Mouse (Mus musculus) bone marrow, adult 2 months (tissue): ENCODE data around the gene Eif2ak3. TPM values are rescaled to one million over a fixed set of nuclear protein-coding genes. Genes with fewer than 3 reads are reported as not detected.

ENCODE experiments used
- H3K27ac ChIP-seq: fragments of 200-500 bp; 2 replicates; pipeline ENCODE4 v1.5.1; 2012; ENCODE audit warnings: low read depth, mild to moderate bottlenecking, control low read depth, inconsistent platforms, low read length; ENCODE audit not compliant: control insufficient read depth, poor library complexity, insufficient read depth
- H3K4me1 ChIP-seq: fragments of 200-500 bp; 2 replicates; pipeline ENCODE4 v1.6.1; 2011; ENCODE audit warnings: low read length; ENCODE audit not compliant: control insufficient read depth, insufficient read depth
- H3K4me3 ChIP-seq: fragments of 200-500 bp; replicated peaks from 2 replicates; pipeline ENCODE3; 2011; ENCODE audit warnings: mild to moderate bottlenecking, low read depth, low read length, control low read depth; ENCODE audit not compliant: control insufficient read depth
- CTCF ChIP-seq: fragments of 200-500 bp; IDR thresholded peaks from 2 replicates; pipeline ENCODE4 v1.5.1; 2011; ENCODE audit warnings: low read length, control low read depth; ENCODE audit not compliant: control insufficient read depth, insufficient read depth
- POLR2A ChIP-seq: fragments of 200-500 bp; IDR thresholded peaks from 2 replicates; pipeline ENCODE4 v1.6.1; 2011; ENCODE audit warnings: low read depth, mild to moderate bottlenecking, control low read depth, low read length, borderline replicate concordance; ENCODE audit not compliant: control insufficient read depth
- WGBS: fragments of 180-500 bp; shearing (Covaris S2); methylation state at CpG from one replicate; pipeline ENCODE4 v1.1.7; 2018; 5-methylcytosine and 5-hydroxymethylcytosine counted together
- polyA plus RNA-seq: library from polyadenylated mRNA; stranded (reverse); fragments of >200 nt; gene quantifications from 2 replicates; pipeline ENCODE4 v1.2.4, GENCODE M21; 2011; ENCODE audit warnings: low replicate concordance; ENCODE audit not compliant: missing spikeins, insufficient read depth, insufficient read length

Gene Eif2ak3
- polyA plus RNA-seq, 1 experiment = 10.9 TPM

DNA sequence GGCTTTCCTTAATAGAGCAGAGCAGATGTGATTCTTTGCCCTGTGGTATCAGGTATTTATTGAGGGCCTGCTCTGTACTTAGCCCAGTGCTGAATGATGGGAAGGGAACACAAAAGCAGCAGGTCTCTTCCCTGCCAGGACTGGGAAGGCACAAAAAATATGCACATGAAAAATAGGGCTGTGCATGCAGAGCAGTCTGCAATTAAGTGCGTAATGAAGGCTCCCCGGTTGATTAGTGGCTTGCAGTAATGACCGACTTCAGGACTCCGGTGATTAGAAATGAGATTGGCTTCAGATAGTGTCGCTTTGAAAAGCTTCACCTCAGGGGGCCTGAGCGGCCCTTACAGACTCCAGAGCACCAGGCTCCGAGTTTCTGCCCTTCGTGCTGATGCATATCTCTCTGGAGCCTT, 55.3 kb downstream of the Eif2ak3 start:
- H3K4me3 ChIP-seq = no peak overlapping the region
- TF ChIP-seq CTCF (no peak), POLR2A (no peak)
- WGBS = 94% methylated on average over 8 of the region's 8 CpGs
- H3K27ac ChIP-seq = no peak overlapping the region
- no peaks in the 10 kb centered on the region for H3K4me1 ChIP-seq

DNA sequence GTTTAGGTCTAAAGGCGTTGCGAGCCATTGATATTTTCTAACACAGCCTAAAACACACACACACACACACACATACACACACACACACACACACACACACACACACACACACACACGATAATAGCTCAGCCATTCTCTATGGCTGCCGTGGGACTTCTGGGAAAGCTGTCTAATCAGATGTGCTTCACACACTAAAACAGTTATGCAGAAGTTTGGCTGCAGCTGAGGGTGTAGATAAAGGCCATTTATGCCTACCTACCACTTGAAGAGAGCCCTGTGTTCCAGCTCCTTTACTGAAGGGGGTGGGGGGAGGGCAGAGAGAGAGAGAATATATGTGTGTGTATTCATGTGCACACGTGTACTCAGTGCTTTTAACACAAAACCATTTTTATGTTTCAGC, 59.4 kb downstream of the Eif2ak3 start:
- 73% methylated on average over 5 of the region's 5 CpGs for WGBS
- TF ChIP-seq CTCF (no peak), POLR2A (no peak)
- Histone ChIP-seq H3K4me1 (no peaks in the 10 kb centered on the region), H3K4me3 (no peak overlapping the region), H3K27ac (no peak overlapping the region)

DNA sequence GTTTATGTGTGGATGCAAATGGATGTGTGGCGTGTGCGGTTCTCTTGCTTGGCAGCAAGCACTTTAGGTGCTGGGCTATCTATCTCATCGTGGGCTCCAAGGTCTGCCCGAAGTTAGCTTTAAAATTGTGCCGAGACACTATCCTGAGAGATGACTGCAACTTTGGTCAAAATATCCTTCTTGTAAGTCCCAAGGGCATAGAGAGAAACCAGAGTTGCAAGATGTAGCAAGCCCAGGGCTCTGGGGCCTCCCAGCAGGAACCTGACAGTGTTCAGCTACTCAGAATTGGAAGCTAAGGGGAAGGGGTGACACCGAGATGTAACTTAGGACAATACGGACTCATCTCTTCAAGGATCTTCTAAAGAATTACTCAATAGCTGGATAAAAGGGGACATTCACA, 65.3 kb downstream of the Eif2ak3 start:
- WGBS = 86% methylated on average over 7 of the region's 7 CpGs
- Histone ChIP-seq H3K27ac (no peak overlapping the region), H3K4me3 (no peak overlapping the region), H3K4me1 (no peaks in the 10 kb centered on the region)
- TF ChIP-seq CTCF = no peak
- TF ChIP-seq POLR2A = no peak

DNA sequence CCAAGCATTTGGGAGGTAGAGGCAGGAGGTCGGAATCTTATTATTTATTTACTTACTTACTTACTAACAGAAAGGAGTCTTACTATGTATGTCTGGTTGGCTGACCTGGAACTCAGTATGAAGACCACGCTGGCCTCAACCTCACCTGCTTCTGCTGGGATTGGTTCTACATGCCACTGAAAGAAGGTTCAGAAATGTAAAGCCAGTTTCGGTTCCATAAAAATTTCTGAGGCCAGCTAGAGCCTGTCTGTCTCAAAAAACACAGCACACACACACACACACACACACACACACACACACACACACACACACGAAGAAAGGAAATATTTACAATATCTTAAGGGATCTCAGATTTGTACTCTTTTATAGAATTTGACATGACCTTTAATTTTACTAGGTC, 66.0 kb downstream of the Eif2ak3 start:
- TF ChIP-seq POLR2A (no peak), CTCF (no peak)
- Histone ChIP-seq H3K27ac (no peak overlapping the region), H3K4me3 (no peak overlapping the region), H3K4me1 (no peaks in the 10 kb centered on the region)
- WGBS = 46% methylated on average over 4 of the region's 4 CpGs

DNA sequence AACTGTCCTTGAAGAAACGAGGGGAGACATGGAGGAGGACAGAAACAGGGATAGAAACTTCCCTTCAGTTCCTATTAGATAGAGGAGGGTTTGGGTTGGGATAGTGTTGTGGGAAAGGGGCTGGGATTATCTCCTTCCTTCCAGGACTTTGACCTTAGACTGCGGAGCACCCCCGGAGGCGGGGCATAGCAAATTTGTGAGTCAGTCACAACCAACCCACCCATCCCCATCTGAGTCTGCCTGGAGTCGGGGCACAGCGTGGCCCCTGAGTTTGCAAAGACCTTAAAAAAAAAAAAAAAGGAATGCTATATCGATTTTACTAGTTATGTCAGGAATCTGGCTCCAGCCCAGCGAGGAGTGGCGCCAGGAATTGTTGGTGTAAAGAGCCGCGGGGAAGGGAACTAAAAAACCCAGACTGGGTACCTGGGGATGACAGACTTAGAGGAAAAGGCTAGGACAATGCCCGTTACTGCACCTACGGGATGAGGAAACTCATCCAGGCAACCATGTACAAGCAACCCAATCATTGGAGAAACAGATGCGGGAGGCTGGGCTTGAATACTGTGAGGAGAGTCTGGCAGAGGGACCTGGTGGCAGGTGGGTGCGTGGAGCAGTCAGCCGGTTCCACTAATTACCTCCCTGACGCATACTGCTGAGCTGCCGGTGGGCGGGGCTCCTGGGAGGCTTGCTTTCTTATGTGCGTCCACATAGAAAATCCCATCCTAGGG, 67.5 kb downstream of the Eif2ak3 start:
- Histone ChIP-seq H3K4me3 (no peak overlapping the region), H3K27ac (no peak overlapping the region), H3K4me1 (no peaks in the 10 kb centered on the region)
- TF ChIP-seq POLR2A (no peak), CTCF (no peak)
- 17% methylated on average over 20 of the region's 20 CpGs for WGBS

DNA sequence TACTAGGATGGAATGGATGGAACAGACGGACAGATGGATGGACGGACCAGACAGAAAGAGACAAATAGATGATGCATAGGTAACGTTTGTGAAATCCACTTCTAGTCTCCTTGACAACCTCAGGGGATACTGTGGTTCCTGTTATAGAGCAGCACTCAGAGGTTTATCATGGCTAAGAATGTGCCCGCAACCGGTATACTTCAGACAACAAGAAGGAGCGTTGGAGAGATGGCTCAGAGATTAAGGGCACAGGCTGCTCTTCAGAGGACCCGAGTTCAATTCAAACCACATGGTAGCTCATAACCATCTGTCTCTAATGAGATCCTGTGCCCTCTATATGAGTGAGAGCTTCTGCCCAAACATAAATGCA, 68.1 kb downstream of the Eif2ak3 start:
- WGBS = 65% methylated on average over 7 of the region's 7 CpGs

DNA sequence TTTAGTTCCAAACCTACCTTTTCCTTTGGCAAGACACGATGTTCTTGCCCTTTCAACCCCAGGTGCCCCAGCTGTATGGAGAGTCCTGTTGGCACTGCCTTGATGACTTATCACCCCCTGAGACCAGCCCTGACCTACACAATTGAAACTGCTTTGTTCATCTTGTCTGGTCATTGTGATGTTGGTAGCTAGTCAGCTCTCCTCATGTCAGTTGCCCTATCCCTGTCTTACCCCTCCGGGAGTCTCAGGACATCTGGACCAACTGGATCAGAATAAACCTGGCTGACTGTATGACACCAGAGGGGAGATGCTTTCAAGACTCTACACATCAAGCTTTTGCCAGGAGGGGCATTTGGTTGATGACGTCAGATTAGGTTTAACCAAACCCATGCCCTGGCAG, 74.5 kb downstream of the Eif2ak3 start, which contains the start of gene Tex37:
Gene Tex37 (minus strand): TSS at position 101 of the 400 bp plus-strand sequence.
- WGBS = 63% methylated on average over 3 of the region's 3 CpGs
- Histone ChIP-seq H3K4me3 (no peak within 1 kb of the TSS), H3K4me1 (no peaks in the 10 kb centered on the region), H3K27ac (no peak within 1 kb of the TSS)
- TF ChIP-seq CTCF (no peak), POLR2A (no peak)

More for the DNA sequence above, 68.1 kb downstream of the Eif2ak3 start:
- no peaks in the 10 kb centered on the region for H3K4me1 ChIP-seq
- no peak overlapping the region for H3K27ac ChIP-seq
- no peak overlapping the region for H3K4me3 ChIP-seq
- no peak for TF ChIP-seq POLR2A
- no peak for TF ChIP-seq CTCF

DNA sequence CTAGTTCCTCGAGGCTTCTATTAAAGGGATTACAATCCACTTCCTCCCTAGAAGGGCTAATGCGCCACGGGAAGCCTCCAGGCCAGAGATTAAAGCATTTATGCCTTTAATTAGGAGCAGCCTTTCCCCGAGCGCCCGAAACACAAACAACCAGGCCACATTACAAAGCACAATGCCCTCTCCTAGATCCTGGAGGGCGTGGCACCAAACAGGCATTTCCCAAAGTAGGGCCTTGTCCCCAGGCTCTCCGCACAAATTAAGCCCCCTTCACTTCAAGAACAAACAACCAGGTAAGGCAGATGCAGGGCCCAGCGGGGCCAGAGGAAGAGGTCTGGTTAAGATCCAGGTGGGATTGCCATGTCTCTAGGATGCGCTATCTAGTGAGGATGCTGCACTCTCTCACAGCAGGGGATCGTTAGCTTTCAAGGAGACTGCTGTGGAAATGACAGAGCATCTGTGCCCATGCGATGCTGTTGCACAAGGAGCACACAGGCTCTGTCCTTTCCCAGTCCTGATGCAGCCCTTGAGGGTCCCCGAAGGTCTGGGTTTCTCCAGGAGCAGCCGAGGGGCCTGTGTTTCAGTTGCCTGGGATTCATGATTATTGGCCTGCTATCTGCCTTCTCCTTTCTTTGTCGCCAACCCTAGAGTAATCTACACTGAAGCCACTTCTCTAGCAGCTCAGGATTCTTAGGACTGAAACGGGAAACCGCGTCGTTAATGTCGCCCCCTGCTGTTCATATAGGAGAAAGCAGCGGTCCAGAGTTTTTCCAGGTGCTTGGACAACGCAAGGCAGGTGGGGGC, 77.2 kb downstream of the Eif2ak3 start:
- WGBS = 24% methylated on average over 22 of the region's 22 CpGs
- Histone ChIP-seq H3K4me3 (no peak overlapping the region), H3K27ac (no peak overlapping the region), H3K4me1 (no peaks in the 10 kb centered on the region)
- TF ChIP-seq POLR2A (no peak), CTCF (peak; percentile 60)

DNA sequence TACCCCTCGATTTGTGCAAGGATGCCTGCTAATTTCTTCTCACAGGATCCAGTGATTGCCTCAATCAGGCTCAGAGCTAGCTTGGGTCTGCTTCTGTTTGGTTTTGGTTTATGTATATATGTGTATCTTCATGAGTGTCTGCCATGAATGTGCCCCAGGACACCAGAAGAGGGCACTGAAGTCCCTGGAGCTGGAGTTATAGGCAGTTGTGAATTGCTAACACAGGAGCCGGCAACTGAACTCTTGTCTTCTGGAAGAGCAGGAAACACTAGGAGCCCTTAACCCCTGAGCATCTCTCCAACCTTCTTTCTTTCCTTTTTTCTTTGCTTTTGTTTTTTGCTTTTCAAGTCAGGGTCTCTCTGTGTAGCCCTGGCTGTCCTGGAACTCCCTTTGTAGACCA, 87.5 kb downstream of the Eif2ak3 start:
- WGBS = 83% methylated on average over 2 of the region's 2 CpGs
- H3K4me1 ChIP-seq = no peaks in the 10 kb centered on the region
- TF ChIP-seq POLR2A = no peak
- no peak for TF ChIP-seq CTCF
- no peak overlapping the region for H3K27ac ChIP-seq
- no peak overlapping the region for H3K4me3 ChIP-seq
